Comparison of ENCODE assay signal across 11 mouse cellular contexts in the genomic region with DNA sequence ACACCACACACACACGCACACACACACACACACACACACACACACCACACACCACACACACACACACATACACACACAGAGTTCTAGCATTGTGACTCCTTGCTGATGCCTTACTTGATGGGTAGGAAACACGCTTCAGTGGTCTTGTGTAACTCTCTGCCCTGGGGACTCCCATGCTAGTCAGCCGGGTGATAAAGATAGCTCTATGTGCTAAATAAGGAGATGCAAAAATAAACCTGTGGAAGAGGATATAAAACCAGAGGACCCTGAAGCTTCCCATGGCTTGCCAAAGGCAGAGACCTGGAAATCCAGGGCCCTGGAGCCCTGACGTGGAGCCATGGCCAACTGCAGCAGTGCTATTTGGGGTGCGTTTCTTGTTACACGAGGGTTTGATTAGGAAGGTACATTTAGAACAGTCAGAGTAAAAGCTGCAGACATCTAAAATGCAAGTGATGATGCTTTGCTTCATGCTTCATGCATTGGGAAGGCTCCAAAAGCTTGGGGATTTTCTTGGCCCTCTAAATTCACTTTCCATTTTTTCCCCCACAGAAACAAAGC. TPM values are rescaled to one million over a fixed set of nuclear protein-coding genes. Genes with fewer than 3 reads are reported as not detected.
A peak's percentile ranks its signal among the peaks of the same experiment; 100 is the strongest.
DNase-seq lines count a peak whose midpoint lies in the region; TF ChIP-seq lines count a peak whose summit lies in the region.
"Had no signal": no experiment of that assay in that cellular context is flagged by ENCODE, and none has a peak within 500 bp of the region (broad histone marks: within the 10 kb centered on the region; RNA-seq: fewer than 3 reads in every experiment).

No protein-coding gene starts in this region.

- TF ChIP-seq POLR2A in kidney, adult 2 months (IDR thresholded peaks at IDR 0.05; ENCODE audit: low read depth, low read length) = no peak

- no peaks in the 10 kb centered on the region for H3K27me3 ChIP-seq in kidney, adult 2 months (replicated peaks; ENCODE audit: control insufficient read depth, insufficient read depth, low read length)
- H3K27me3 ChIP-seq: hindbrain, embryonic 15.5 days had no signal

- no peak overlapping the region for H3K4me3 ChIP-seq in kidney, adult 2 months (ENCODE audit: insufficient read depth, low read depth, low read length)
- H3K4me3 ChIP-seq: hindbrain, embryonic 15.5 days had no signal

- no peaks in the 10 kb centered on the region for H3K4me1 ChIP-seq in kidney, adult 2 months (ENCODE audit: control insufficient read depth, insufficient read depth, low read length)

- no peak overlapping the region for H3K27ac ChIP-seq in kidney, adult 2 months (ENCODE audit: insufficient read depth, low read depth, low read length)
- H3K27ac ChIP-seq: hindbrain, embryonic 15.5 days had no signal

- DNase-seq in gastrocnemius, adult 18-20 months (ENCODE audit: low spot score) = peak; percentile 81
- no peak for DNase-seq in gastrocnemius, postnatal 4 days (ENCODE audit: low spot score in 2 of 2)
- DNase-seq in right cerebral cortex, adult 18-20 months = peak; percentile 44
- DNase-seq in right cerebral cortex, postnatal 14 days = no peak
- DNase-seq in left cerebral cortex, adult 18-20 months (ENCODE audit: low spot score in 2 of 2) = peak; percentile 39 to 44
- peak; percentile 85 for DNase-seq in telencephalon, adult 2 months (ENCODE audit: low read depth, low spot score)
- DNase-seq in kidney, adult 2 months = no peak
- DNase-seq in embryo, embryonic 10 days (ENCODE audit: low spot score) = no peak
- DNase-seq: adrenal gland, postnatal 25 days; lung, postnatal 14 days had no signal

- 60% methylated on average over 6 of the region's 6 CpGs for WGBS in kidney, adult 2 months

- no peak for TF ChIP-seq CTCF in kidney, adult 2 months (conservative IDR thresholded peaks at IDR 0.05; ENCODE audit: insufficient read depth, insufficient read length, low read depth, low read length)

- no peaks in the 10 kb centered on the region for H3K36me3 ChIP-seq in kidney, adult 2 months (ENCODE audit: control insufficient read depth, insufficient read depth, low read length)
- H3K36me3 ChIP-seq: hindbrain, embryonic 15.5 days had no signal

RNA-seq across cellular contexts. Expression of a gene that starts 7.4 kb away (rescaled TPM):
- 10 to 100 TPM; 29.8 to 32.8 TPM for total RNA-seq in gastrocnemius, adult 18-20 months (2021)
- total RNA-seq in gastrocnemius, postnatal 4 days (2021) = 10 to 100 TPM; 35.3 to 38.4 TPM
- 10 to 100 TPM; 11.4 to 12.0 TPM for total RNA-seq in left cerebral cortex, adult 18-20 months (2021)
- polyA plus RNA-seq in kidney, adult 2 months (2012; rRNA removed) = 4.8 and 9.2 TPM in 2 replicates

Comparison
In these comparisons a context has a peak if more than half of its experiments do, and no peak if none do; other contexts are left out.
1. DNase-seq: peak in gastrocnemius, adult 18-20 months (single experiment), right cerebral cortex, adult 18-20 months (single experiment), left cerebral cortex, adult 18-20 months (2 of 2) and telencephalon, adult 2 months (single experiment); none in gastrocnemius, postnatal 4 days (0 of 2), right cerebral cortex, postnatal 14 days (single experiment), kidney, adult 2 months (single experiment) and embryo, embryonic 10 days (single experiment).